Mouse (Mus musculus) stomach, postnatal 0 days (tissue): ENCODE measurements around the gene Gse1.

Experiments
- CTCF ChIP-seq: IDR thresholded peaks from 2 replicates; pipeline ENCODE4 v1.5.1; 2016; ENCODE audit warnings: antibody characterized with exemption, low read depth, mild to moderate bottlenecking, moderate library complexity
- EP300 ChIP-seq: optimal IDR thresholded peaks from 2 replicates; pipeline ENCODE3; 2016; ENCODE audit warnings: antibody characterized with exemption

DNA sequence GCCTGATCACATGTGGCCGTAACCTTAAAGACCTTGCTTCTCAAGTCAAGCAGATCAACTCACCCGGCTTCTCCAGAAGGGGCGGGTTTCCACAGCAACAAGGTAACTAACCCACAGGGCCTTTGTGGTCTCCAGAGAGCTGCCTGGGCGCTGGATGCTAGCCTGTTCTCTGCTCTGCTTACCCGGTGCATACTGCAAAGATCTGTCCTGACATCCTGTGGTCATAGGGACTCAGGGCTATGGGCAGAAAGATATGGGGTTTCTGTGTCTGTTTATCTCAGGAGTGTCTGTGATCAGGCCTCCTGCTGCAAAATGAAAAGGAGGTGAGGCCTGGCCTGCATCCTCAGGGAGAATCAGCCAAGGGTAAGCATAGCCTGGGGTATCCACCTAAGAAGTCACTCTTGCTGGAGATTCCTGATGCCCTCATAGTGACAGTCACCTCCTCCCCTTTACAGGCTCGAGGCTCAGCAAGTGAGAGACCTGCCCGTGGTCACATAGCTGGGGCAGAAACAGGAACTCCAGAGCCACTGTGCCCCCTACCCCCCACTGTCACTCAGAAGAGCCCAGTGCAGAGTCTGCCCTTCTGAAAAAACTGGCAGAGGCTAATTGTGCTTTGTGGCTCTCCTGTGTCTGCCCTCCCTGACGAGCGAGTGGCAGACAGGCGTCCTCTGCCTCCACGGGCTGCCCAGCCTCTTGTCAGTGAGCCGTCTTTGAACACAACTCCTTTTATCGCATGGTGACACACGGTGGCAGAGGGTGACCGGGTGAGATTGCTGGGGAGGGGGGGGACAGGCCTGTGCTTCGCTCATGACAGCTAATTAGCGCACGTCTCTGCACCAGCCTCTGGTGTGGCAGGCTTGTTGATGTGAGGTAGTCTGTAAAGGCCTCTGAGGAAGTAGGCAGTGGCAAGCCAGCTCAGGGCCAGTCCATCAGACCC, 65.4 kb downstream of the Gse1 start:
- TF ChIP-seq CTCF, result no peak
- no peak for TF ChIP-seq EP300
